Mouse (Mus musculus) adipocyte (in vitro differentiated cells): ENCODE results near the gene Pcp4l1.
"Not testable (repeated sequence)": the region's sequence is repeated elsewhere in the genome, so short reads cannot be mapped to it uniquely, and the experiment has no call there.

Source experiments
- DNase-seq: peaks from one replicate; pipeline ENCODE4 v3.0.0-alpha.2; 2016; ENCODE audit warnings: low spot score

Pcp4l1 gene

GRCm38 (mm10) chr1:171187851-171188700 lies 8.0 kb downstream of the Pcp4l1 start:
- no peak for DNase-seq

DNA sequence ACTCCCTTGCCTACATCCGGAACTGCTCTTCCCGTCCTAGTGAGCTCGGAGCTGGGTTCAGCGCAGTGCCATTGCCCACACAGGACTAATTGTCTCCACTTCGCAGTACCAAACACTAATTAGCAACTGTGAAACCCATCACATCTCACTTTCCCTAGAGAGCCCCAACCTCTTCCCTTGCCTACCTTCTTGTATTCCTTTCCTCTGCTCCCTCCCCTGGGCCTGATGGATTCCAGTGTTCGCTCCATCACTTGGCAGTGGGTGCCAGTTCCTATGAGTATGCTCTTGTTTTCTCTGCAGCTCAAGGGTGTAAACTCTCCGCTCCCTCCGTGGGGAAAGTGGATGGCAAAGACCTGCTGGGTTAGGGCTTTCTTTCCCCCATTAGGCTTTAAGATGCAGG lies 10.4 kb downstream of the Pcp4l1 start:
- no peak for DNase-seq

DNA sequence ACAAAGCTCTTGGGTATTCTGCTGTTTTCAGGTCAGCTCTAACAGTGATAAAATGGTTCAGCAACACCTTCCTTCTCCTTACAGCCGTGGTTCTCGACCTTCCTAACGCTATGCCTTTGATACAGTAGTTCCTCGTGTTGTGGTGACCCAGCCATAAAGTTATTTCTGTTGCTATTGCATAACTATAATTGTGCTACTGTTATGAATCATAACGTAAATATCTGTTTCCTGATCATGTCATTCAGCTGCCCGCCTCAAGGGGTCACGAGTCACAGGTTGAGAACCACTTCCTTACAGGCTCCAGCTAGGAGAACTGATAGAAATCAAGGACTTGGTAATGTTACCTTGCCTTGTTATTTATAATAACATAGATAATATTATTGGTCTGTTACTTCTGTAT lies 11.8 kb downstream of the Pcp4l1 start:
- peak; percentile 29 for DNase-seq

- DNase-seq = no peak
Observed at GRCm38 (mm10) chr1:171183620-171184019, 12.4 kb downstream of the Pcp4l1 start.

DNA sequence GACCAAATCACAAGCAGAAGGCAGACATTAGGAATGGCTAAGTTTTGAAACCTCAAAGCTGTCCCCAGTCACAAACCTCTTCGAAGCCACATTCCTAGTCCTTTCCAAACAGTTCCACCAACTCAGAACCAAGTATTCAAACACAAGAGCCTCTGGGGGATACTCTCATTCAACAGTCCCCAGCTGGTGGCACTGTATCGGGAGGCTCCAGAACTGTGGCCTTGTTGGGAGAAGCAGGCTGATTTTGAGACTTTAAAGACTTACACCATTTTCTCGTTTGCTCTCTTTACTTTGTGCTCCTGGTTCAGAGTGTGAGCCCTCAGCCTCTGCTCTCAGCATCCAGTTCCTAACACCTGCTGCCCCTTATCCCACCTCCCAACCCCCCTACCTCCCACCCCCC lies 13.0 kb downstream of the Pcp4l1 start:
- no peak for DNase-seq

GRCm38 (mm10) chr1:171179487-171180171 lies 16.4 kb downstream of the Pcp4l1 start:
- DNase-seq = no peak

- DNase-seq = no peak
Observed at GRCm38 (mm10) chr1:171172779-171173178, 23.3 kb downstream of the Pcp4l1 start.

- no peak for DNase-seq
Observed at GRCm38 (mm10) chr1:171171138-171171537, 24.9 kb downstream of the Pcp4l1 start.

DNA sequence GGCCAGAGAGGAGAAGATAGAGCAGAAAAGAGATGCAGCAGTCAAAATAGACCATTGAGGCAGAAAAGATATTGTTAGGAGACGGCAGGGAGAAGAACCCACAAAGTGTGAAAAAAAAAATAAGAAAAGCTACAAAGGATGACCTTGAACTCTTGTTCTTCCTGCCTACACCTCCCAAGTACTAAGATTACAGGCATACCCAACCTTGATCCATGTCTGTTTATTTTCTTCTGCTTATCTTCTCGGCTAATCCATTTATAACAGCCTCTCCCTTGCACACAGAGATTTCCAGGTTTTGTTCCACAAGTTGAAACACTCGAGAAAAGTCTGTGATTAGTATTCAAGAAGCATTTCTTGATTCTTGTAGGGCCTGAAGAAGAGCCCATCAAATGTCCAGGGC lies 26.2 kb downstream of the Pcp4l1 start:
- no peak for DNase-seq

GRCm38 (mm10) chr1:171168906-171169305 lies 27.2 kb downstream of the Pcp4l1 start:
- no peak for DNase-seq

DNA sequence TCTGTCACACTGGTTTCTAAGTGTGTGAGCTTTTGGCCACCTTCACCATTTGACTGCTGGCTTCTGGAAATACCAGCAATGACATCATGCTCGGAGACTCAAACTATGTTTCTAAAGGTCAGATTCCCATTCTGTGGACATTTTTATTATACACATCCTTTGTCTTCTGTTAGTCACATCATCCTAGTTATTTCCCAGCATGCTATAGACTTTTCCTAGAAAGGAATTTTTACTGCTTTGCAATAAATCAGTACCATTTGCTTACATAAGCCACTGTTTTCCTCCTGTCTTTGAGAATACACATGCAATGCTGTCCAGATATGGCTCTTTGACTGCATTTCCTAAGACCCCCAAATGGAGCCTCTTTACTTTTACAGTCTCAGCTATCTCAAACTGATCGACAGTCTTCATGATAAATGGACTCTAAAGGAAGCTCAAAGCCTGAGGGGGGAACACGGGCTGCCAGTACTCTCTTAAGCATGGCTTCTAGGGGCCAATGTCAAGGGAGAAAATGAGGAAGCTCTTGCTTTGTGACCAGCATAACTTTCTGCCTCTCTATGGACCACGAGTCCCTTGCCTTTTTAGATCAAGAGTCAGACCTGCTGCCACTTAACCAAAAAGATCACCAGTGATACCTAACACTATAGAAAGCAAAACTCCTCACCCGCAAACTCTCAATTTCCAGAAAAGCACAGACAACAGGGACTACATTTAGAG lies 30.3 kb downstream of the Pcp4l1 start:
- DNase-seq = no peak

DNA sequence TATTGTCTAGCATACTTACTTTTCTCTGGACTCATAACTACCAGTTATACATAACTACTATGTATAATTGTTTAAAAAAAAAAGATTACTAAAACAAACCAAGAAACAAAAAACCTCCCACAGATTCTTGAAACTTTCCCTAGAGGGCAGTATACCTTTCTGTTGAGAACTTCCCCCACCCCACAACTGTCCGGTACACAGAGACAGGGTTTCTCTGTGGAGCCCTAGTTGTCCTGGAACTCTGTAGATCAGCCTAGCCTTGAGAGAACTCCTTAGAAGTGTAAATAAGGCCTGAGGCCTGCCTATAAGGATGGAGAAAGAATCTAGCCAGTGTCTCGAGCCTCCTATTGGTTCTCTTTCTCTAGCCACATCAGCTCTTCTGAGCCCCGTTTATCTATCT lies 31.8 kb downstream of the Pcp4l1 start:
- no peak for DNase-seq

DNA sequence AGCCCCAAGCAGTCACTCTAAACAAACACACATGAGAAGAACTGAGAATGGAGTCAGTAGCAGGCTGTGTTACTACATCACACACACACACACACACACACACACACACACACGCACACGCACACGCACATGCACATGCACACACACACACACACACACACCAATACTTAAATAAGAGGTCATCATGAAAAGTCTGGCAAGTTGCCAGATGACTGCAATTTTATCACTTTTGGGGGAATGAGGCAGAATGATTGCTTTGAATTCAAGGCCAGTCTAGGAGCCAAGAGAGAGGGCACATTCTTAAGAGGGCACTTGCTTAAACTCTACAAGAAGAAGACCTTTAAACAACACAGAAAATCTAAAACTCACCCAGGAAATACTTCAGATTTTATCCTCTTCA lies 33.5 kb downstream of the Pcp4l1 start:
- no peak for DNase-seq

GRCm38 (mm10) chr1:171159485-171159975 lies 36.5 kb downstream of the Pcp4l1 start:
- DNase-seq = no peak

GRCm38 (mm10) chr1:171157965-171158364 lies 38.1 kb downstream of the Pcp4l1 start:
- DNase-seq = no peak

- no peak for DNase-seq
Observed at GRCm38 (mm10) chr1:171156644-171157043, 39.4 kb downstream of the Pcp4l1 start.

DNA sequence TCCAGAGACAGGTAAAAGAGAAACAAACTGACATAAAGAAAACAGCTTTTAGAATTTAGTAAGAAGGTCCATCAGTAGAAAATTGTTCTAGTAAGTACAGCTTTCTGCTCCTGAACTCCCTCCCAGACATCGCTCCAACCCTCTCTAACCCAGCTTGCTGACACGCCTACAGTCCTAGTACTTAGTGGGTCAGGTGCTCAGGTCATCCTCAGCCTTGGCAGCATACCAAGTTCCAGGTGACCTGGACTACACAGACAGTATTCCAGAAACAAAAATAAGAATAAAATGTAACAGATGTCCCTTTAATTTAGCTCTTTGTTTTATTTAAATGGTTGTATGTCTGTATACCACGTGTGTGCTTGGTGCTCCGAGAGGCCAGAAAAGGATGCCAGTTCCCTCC lies 44.1 kb downstream of the Pcp4l1 start:
- DNase-seq = no peak

- no peak for DNase-seq
Observed at GRCm38 (mm10) chr1:171150838-171151391, 45.2 kb downstream of the Pcp4l1 start.

DNA sequence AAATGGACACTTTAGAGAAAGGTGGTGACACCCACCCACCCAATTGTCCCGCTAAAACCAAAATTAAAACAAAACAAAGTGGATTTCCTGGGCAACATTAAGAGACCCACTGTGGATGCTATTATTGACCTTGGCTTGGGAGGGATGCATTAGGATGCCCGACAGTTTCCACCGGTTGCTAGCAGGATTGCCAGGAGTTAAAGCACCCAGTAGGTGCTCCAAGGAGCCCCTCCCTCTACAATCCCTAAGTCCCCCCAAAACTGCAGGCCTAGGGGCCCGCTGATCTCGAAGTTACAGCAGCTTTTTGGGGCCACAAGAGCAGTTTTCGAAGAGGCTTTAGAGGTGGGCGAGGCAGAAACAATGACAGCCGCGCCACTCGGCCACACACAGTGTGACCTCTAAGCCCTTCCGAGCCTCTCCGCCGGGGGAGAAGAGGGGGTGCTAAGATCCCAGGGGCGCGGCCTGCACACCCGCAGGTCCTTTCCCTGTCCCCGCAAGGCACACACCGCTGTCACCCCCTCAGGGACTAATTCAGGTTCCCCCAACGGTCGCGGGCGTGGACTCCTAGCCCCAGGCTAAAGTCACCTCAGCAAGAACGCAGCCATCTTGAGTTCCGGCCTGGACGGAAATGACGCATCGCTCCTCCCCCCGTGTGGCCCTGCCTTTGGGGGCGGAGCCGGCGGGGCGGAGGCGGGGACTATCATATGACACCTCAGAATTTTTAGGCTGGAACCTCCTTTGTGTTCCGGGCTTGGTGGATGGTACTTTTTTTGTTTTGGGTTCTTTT lies 45.9 kb downstream of the Pcp4l1 start, which contains the start of the genes Sdhc and Mpz:
Gene Sdhc (minus strand): TSS at position 630 of the 787 bp plus-strand sequence.
Gene Mpz (plus strand): TSS at position 738 of the 787 bp plus-strand sequence.
- DNase-seq = peak; percentile 95

- DNase-seq = not testable (repeated sequence)
Observed at GRCm38 (mm10) chr1:171142981-171143380, 53.1 kb downstream of the Pcp4l1 start.

- not testable (repeated sequence) for DNase-seq
Observed at GRCm38 (mm10) chr1:171137486-171138155, 58.4 kb downstream of the Pcp4l1 start.
